Mouse (Mus musculus) cerebellum, postnatal 14 days (tissue): Measurements from ENCODE around the gene Ppp1r3g.

ENCODE experiments used
- DNase-seq, 2 experiments: peaks; one replicate each; pipeline ENCODE4 v3.0.0; 2021; ENCODE audit warnings: mixed read lengths in 2 of 2

Gene Ppp1r3g

GRCm38 (mm10) chr13:35995696-35996426 lies 37.2 kb downstream of the Ppp1r3g start:
- no peak for DNase-seq

- DNase-seq = no peak
Measured at GRCm38 (mm10) chr13:35997606-35998005, 39.0 kb downstream of the Ppp1r3g start.

DNA sequence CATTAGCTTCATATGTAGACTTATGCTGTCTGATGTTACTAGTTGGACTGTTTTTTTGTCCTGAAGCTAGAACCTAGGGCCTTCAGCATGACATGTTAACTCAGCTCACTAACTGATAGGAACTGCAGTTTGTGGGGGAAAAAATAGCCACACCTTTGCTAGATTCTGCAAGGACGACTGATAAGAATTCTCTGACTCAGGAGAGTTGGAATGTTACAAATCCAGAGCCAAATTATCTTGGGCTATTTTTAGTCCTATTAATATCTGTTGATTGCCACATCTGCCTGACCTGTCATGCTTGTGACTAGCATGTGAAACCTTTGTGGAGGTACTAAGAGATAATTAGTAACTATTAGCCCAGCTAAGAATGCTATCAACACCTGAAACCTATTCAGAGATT lies 42.2 kb downstream of the Ppp1r3g start:
- no peak for DNase-seq

DNA sequence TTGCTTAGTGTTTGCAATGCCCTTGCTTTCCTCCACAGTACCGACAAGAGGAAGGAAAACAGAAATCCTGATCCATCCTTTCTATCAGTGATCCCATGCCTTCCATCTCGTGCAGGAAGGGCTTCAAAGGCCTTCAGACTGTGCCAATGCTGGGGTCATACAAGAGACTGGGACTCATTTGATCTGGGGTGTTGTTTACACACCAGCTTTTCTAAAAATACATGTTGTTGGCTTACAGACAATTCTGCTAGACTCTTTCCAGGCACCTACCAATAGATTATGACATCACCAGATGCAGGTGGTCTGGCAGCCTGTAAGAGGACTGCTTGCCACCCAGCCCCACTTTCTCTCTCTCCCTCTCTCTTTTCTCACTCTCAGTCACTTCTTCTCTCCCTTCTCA lies 51.3 kb downstream of the Ppp1r3g start:
- DNase-seq = no peak

- DNase-seq = no peak
Measured at GRCm38 (mm10) chr13:36015636-36016035, 57.0 kb downstream of the Ppp1r3g start.

GRCm38 (mm10) chr13:36018017-36018416 lies 59.4 kb downstream of the Ppp1r3g start:
- no peak for DNase-seq

DNA sequence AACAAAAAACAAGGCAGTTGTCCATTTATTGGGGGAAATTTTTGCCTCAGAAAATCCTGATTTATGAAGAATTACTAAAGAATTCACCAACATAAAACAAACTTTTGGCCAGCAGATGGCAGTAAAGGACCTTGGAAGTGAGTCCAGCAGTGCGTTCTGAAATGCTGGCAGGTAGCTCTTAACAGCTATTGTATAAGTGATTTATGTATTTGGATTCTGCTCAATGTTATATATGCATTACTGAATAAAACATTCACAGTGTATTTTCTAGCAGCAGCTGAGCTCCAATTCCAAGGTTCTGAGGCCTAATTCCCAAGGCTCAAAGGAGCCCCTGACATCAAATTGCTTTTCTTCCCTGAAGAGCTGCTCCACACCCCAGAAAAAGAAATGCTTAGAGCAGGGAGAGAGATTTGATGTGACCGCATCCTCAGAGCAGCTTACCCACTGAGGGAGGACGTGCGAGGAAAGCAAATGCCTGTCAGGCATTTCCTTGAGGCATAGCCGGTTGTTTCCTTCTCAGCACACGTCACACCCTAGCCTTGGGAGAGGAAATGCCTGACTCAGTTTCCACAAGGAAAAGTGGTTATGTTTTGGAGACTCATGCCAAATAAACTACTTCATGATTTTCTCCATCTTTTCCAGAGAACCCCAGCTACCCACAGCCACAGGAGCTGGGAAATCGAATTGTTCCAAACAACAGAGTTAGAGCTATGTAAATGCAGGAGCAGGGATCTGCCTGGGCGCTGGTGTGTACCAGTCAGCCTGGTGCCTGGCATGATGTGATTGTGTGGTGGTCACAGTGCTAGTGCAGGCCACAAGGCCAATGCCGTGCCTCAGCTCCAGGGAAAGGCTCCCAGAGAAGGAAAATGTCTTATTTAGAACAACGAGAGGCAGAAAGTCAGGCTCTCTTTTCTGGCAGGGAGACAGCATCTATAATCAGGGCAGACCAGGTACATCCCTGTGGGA lies 61.0 kb downstream of the Ppp1r3g start:
- peak; percentile 89 to 92 for DNase-seq
